Mouse (Mus musculus) bone marrow macrophage, adult 2 months (primary cell): ENCODE data around the gene Prrt1. TPM values are rescaled to one million over a fixed set of nuclear protein-coding genes. Genes with fewer than 3 reads are reported as not detected.
A peak's percentile ranks its signal among the peaks of the same experiment; 100 is the strongest.

Experiments
- H3K27ac ChIP-seq: 2 replicates; pipeline ENCODE4 v1.5.1; 2012; ENCODE audit warnings: low read depth, low read length; ENCODE audit not compliant: insufficient read depth
- H3K4me1 ChIP-seq: 2 replicates; pipeline ENCODE4 v1.6.1; 2012; ENCODE audit warnings: low read length; ENCODE audit not compliant: control insufficient read depth, insufficient read depth
- H3K4me3 ChIP-seq: 2 replicates; pipeline ENCODE4 v1.5.1; 2012; ENCODE audit warnings: mild to moderate bottlenecking, low read length, moderate library complexity; ENCODE audit not compliant: insufficient read depth
- CTCF ChIP-seq: IDR thresholded peaks from 2 replicates; pipeline ENCODE4 v1.5.1; 2012; ENCODE audit warnings: low read depth, mild to moderate bottlenecking, low read length, moderate library complexity
- POLR2A ChIP-seq: IDR thresholded peaks from 2 replicates; pipeline ENCODE4 v1.6.1; 2012; ENCODE audit warnings: mild to moderate bottlenecking, low read depth, low read length, borderline replicate concordance
- polyA plus RNA-seq: library from polyadenylated mRNA; stranded (reverse); fragments of >200 nt; gene quantifications from 2 replicates; pipeline ENCODE4 v1.2.4, GENCODE M21; 2012; ENCODE audit not compliant: missing spikeins, insufficient read depth, insufficient read length

Gene Prrt1
- polyA plus RNA-seq, 1 experiment, result 1.3 TPM

DNA sequence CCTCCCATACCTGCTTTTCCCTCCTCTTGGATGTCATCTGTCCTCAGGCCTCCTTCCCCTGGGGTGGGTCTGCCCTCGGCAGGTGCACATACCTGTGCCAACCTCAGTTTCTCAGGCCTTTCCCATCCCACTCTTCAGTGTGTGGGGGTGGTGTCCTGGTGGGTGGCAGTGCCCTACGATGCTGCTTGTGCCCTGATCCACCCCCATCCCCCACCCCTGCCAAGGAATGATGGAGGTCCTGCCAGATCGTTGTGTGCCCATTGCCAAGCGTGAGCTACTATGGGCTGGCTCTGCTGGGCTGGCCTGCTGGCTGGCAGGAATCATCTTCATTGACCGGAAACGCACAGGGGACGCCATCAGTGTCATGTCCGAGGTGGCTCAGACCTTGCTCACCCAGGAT, 18.3 kb upstream of the Prrt1 start:
- no peak for TF ChIP-seq POLR2A
- no peak for TF ChIP-seq CTCF

DNA sequence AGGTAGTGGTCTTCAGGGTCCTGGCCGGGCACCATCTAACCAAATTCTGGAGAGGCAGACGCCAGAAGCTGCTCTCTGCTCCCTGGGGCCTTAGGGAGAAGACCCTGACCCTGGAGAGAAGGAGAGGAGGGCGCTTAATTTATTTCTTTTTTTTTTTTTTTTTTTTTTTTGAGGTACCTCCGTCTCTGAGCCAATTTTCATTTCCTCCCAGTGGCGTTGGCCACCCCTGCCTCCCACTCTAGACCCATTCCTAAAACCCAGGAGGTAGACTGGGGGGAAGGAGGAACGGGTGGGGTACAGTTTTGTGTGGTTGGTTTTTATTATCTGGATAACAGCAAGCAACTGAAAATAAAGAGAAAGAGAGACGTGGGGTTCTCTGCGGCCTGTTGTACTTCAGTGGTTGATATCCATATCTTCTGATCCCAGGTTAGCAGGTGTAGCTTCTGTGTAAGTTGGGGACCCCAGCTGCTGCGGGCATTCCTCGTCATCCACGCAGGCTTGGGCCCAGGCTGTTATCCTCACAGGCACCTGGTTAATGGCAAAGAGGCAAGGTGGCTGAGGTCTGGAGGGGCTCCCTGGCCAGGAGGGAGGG, 16.2 kb upstream of the Prrt1 start:
- Histone ChIP-seq H3K4me3 (no peak overlapping the region), H3K27ac (no peak overlapping the region), H3K4me1 (no peaks in the 10 kb centered on the region)
- TF ChIP-seq POLR2A (no peak), CTCF (no peak)

More for the DNA sequence above, 18.3 kb upstream of the Prrt1 start:
- H3K4me3 ChIP-seq, result no peak overlapping the region
- no peak overlapping the region for H3K27ac ChIP-seq
- H3K4me1 ChIP-seq, result peaks cover 4% of the 10 kb centered on the region

GRCm38 (mm10) chr17:34613830-34614229, 15.5 kb upstream of the Prrt1 start:
- Histone ChIP-seq H3K4me3 (no peak overlapping the region), H3K27ac (no peak overlapping the region), H3K4me1 (no peaks in the 10 kb centered on the region)
- TF ChIP-seq POLR2A (no peak), CTCF (no peak)

- Histone ChIP-seq H3K4me3 (no peak within 1 kb of the TSS), H3K27ac (no peak within 1 kb of the TSS), H3K4me1 (no peaks in the 10 kb centered on the region)
- TF ChIP-seq POLR2A, result no peak
- no peak for TF ChIP-seq CTCF
Observed at GRCm38 (mm10) chr17:34615871-34616270, 13.5 kb upstream of the Prrt1 start, which contains the start of gene Egfl8. Gene Egfl8 (minus strand): TSS chr17:34615971.

- TF ChIP-seq CTCF (peak; percentile 36; the same call in 1 of the 2 replicates), POLR2A (no peak)
- H3K4me3 ChIP-seq, result no peak overlapping the region
- H3K27ac ChIP-seq, result no peak overlapping the region
- H3K4me1 ChIP-seq, result no peaks in the 10 kb centered on the region
Observed at GRCm38 (mm10) chr17:34618999-34619398, 10.3 kb upstream of the Prrt1 start.

GRCm38 (mm10) chr17:34621006-34621405, 8.3 kb upstream of the Prrt1 start:
- no peak overlapping the region for H3K4me3 ChIP-seq
- H3K4me1 ChIP-seq, result no peaks in the 10 kb centered on the region
- TF ChIP-seq POLR2A, result no peak
- TF ChIP-seq CTCF, result no peak
- H3K27ac ChIP-seq, result no peak overlapping the region

- Histone ChIP-seq H3K4me1 (0 out of 2 replicates have a peak, but pooled peaks cover 3% of the 10 kb centered on the region), H3K27ac (no peak overlapping the region), H3K4me3 (no peak overlapping the region)
- TF ChIP-seq POLR2A, result no peak
- no peak for TF ChIP-seq CTCF
Observed at GRCm38 (mm10) chr17:34623161-34623560, 6.2 kb upstream of the Prrt1 start.

GRCm38 (mm10) chr17:34624981-34625380, 4.4 kb upstream of the Prrt1 start:
- Histone ChIP-seq H3K4me3 (no peak overlapping the region), H3K27ac (no peak overlapping the region), H3K4me1 (peaks cover 14% of the 10 kb centered on the region)
- TF ChIP-seq CTCF, result no peak
- no peak for TF ChIP-seq POLR2A

- TF ChIP-seq POLR2A (no peak), CTCF (0 out of 2 replicates have a peak, but pooled peaks have one; percentile 4)
- Histone ChIP-seq H3K27ac (no peak overlapping the region), H3K4me3 (peak overlapping the region; percentile 69), H3K4me1 (peaks cover 17% of the 10 kb centered on the region)
Observed at GRCm38 (mm10) chr17:34626062-34626772, 3.1 kb upstream of the Prrt1 start.

- no peak for TF ChIP-seq CTCF
- TF ChIP-seq POLR2A, result no peak
- H3K27ac ChIP-seq, result peak overlapping the region; percentile 69
- peak overlapping the region; percentile 69 for H3K4me3 ChIP-seq
- peaks cover 22% of the 10 kb centered on the region for H3K4me1 ChIP-seq
Observed at GRCm38 (mm10) chr17:34626773-34627092, 2.6 kb upstream of the Prrt1 start.
